Mouse (Mus musculus): ENCODE measurements around the gene Gal3st2b. TPM values are rescaled to one million over a fixed set of nuclear protein-coding genes. Genes with fewer than 3 reads are reported as not detected.

Gal3st2b gene
- polyA plus RNA-seq, 1 experiment from 2014 or later, result not detected

Other genes with a start within 250 kb of the Gal3st2b start
- not detected in 3 replicates for gene Bok, start 232.7 kb upstream of the Gal3st2b start, polyA plus RNA-seq (2018)
- gene Atg4b, start 166.8 kb upstream of the Gal3st2b start, polyA plus RNA-seq (2018), result 35.6 to 47.4 TPM (median 36.8 TPM) in 3 replicates
- 19.4 to 27.1 TPM (median 20.8 TPM) in 3 replicates for gene Thap4, start 163.4 kb upstream of the Gal3st2b start, polyA plus RNA-seq (2018)
- gene Dtymk, start 116.4 kb upstream of the Gal3st2b start, polyA plus RNA-seq (2018), result 11.9 to 58.0 TPM (median 15.6 TPM) in 3 replicates
- gene Ing5, start 114.3 kb upstream of the Gal3st2b start, polyA plus RNA-seq (2018), result 5.8 to 10.8 TPM (median 6.5 TPM) in 3 replicates
- gene D2hgdh, start 93.4 kb upstream of the Gal3st2b start, polyA plus RNA-seq (2018), result 8.4 to 9.9 TPM (median 9.6 TPM) in 3 replicates
- gene Gal3st2, start 57.0 kb upstream of the Gal3st2b start, polyA plus RNA-seq (2018), result 0.06 TPM in 1 of 3 replicates, not detected in the others
- gene Gal3st2c, start 72.2 kb downstream of the Gal3st2b start, polyA plus RNA-seq (2018), result not detected in 3 replicates
- not detected in 3 replicates for gene Neu4, start 102.1 kb downstream of the Gal3st2b start, polyA plus RNA-seq (2018)
- not detected in 3 replicates for gene Pdcd1, start 134.2 kb downstream of the Gal3st2b start, polyA plus RNA-seq (2018)

Data from macrophage (primary cell).